Mouse (Mus musculus) neural tube, embryonic 12.5 days (tissue): ENCODE measurements around the gene Samd1. TPM values are rescaled to one million over a fixed set of nuclear protein-coding genes. Genes with fewer than 3 reads are reported as not detected.

Experiments used
- ATAC-seq: fragments of 200-750 bp; cut with Nextera tagmentation; 2 replicates; pipeline ENCODE4 v1.8.0; 2017; ENCODE audit warnings: low read depth, mild to moderate bottlenecking, moderate TSS enrichment, moderate library complexity; ENCODE audit not compliant: low FRiP score
- H3K27ac ChIP-seq: fragments of 300-500 bp; sonication (generic); 2 replicates; pipeline ENCODE4 v1.5.1; 2016
- H3K27me3 ChIP-seq: fragments of 300-500 bp; sonication (generic); replicated peaks from 2 replicates; pipeline ENCODE4 v1.6.1; 2016; ENCODE audit warnings: mild to moderate bottlenecking
- H3K36me3 ChIP-seq: fragments of 300-500 bp; sonication (generic); 2 replicates; pipeline ENCODE4 v1.6.1; 2016; ENCODE audit warnings: mild to moderate bottlenecking
- H3K4me1 ChIP-seq: fragments of 300-500 bp; sonication (generic); 2 replicates; pipeline ENCODE4 v1.6.1; 2016
- H3K4me2 ChIP-seq: fragments of 300-500 bp; sonication (generic); replicated peaks from 2 replicates; pipeline ENCODE4 v1.6.1; 2016; ENCODE audit warnings: mild to moderate bottlenecking
- H3K4me3 ChIP-seq: fragments of 300-500 bp; sonication (generic); 2 replicates; pipeline ENCODE4 v1.5.1; 2016
- H3K9ac ChIP-seq: fragments of 300-500 bp; sonication (generic); 2 replicates; pipeline ENCODE4 v1.6.1; 2016; ENCODE audit warnings: mild to moderate bottlenecking
- H3K9me3 ChIP-seq: fragments of 300-500 bp; sonication (generic); 2 replicates; pipeline ENCODE4 v1.6.1; 2016; ENCODE audit warnings: mild to moderate bottlenecking
- WGBS: fragments of 180-500 bp; shearing (Covaris S2); methylation state at CpG from one replicate; pipeline ENCODE4 v1.1.7; 2016; 5-methylcytosine and 5-hydroxymethylcytosine counted together
- polyA plus RNA-seq: library from polyadenylated mRNA; unstranded; fragments of >200 nt; fragmentation: Nextera tagmentation; extraction: Ambion mirVana; gene quantifications from 2 replicates; pipeline ENCODE4 v1.2.1, GENCODE M21; 2016

Gene Samd1
- polyA plus RNA-seq, 1 experiment from 2014 or later = 9.8 TPM

GRCm38 (mm10) chr8:84021096-84021495, 23.6 kb downstream of the Samd1 start, which contains the start of gene Palm3:
TSS of gene Palm3 (plus strand) at chr8:84021471.
- ATAC-seq = no peak
- Histone ChIP-seq H3K27me3 (peaks cover 24% of the 10 kb centered on the region), H3K4me1 (peaks cover 11% of the 10 kb centered on the region; the same call in 1 of the 2 replicates), H3K9ac (0 out of 2 replicates have a peak within 1 kb of the TSS, but pooled peaks have one; percentile 21), H3K9me3 (no peaks in the 10 kb centered on the region), H3K4me2 (peak within 1 kb of the TSS; percentile 20; the same call in 1 of the 2 replicates), H3K4me3 (no peak within 1 kb of the TSS), H3K27ac (no peak within 1 kb of the TSS), H3K36me3 (no peaks in the 10 kb centered on the region)
- WGBS = 4% methylated on average over 18 of the region's 18 CpGs

GRCm38 (mm10) chr8:84021569-84021968, 24.1 kb downstream of the Samd1 start:
- H3K4me3 ChIP-seq = no peak overlapping the region
- 45% methylated on average over 12 of the region's 12 CpGs for WGBS
- 0 out of 2 replicates have a peak overlapping the region, but pooled peaks have one; percentile 20 for H3K4me2 ChIP-seq
- H3K4me1 ChIP-seq = peaks cover 15% of the 10 kb centered on the region; the same call in 1 of the 2 replicates
- H3K27me3 ChIP-seq = peaks cover 27% of the 10 kb centered on the region
- H3K27ac ChIP-seq = no peak overlapping the region
- no peaks in the 10 kb centered on the region for H3K9me3 ChIP-seq
- ATAC-seq = no peak
- H3K9ac ChIP-seq = 0 out of 2 replicates have a peak overlapping the region, but pooled peaks have one; percentile 21
- H3K36me3 ChIP-seq = no peaks in the 10 kb centered on the region

- H3K4me3 ChIP-seq = no peak overlapping the region
- H3K9ac ChIP-seq = no peak overlapping the region
- H3K9me3 ChIP-seq = no peaks in the 10 kb centered on the region
- WGBS = 35% methylated on average over 5 of the region's 5 CpGs
- no peaks in the 10 kb centered on the region for H3K36me3 ChIP-seq
- peaks cover 41% of the 10 kb centered on the region for H3K27me3 ChIP-seq
- no peak for ATAC-seq
- no peak overlapping the region for H3K4me2 ChIP-seq
- no peak overlapping the region for H3K27ac ChIP-seq
- peaks cover 15% of the 10 kb centered on the region; the same call in 1 of the 2 replicates for H3K4me1 ChIP-seq
Measured at GRCm38 (mm10) chr8:84023085-84023484, 25.6 kb downstream of the Samd1 start.

GRCm38 (mm10) chr8:84023631-84024030, 26.2 kb downstream of the Samd1 start:
- Histone ChIP-seq H3K9me3 (no peaks in the 10 kb centered on the region), H3K4me3 (no peak overlapping the region), H3K27me3 (peaks cover 45% of the 10 kb centered on the region), H3K4me2 (no peak overlapping the region), H3K27ac (no peak overlapping the region), H3K4me1 (peaks cover 15% of the 10 kb centered on the region; the same call in 1 of the 2 replicates), H3K36me3 (no peaks in the 10 kb centered on the region), H3K9ac (no peak overlapping the region)
- WGBS = 63% methylated on average over 1 of the region's 1 CpGs
- ATAC-seq = no peak

GRCm38 (mm10) chr8:84024171-84024570, 26.7 kb downstream of the Samd1 start:
- WGBS = 10% methylated on average over 10 of the region's 10 CpGs
- H3K9me3 ChIP-seq = no peaks in the 10 kb centered on the region
- peaks cover 45% of the 10 kb centered on the region for H3K27me3 ChIP-seq
- ATAC-seq = no peak
- no peaks in the 10 kb centered on the region for H3K36me3 ChIP-seq
- peaks cover 15% of the 10 kb centered on the region; the same call in 1 of the 2 replicates for H3K4me1 ChIP-seq
- H3K27ac ChIP-seq = no peak overlapping the region
- H3K9ac ChIP-seq = no peak overlapping the region
- H3K4me3 ChIP-seq = no peak overlapping the region
- no peak overlapping the region for H3K4me2 ChIP-seq

GRCm38 (mm10) chr8:84025863-84026262, 28.4 kb downstream of the Samd1 start:
- Histone ChIP-seq H3K36me3 (no peaks in the 10 kb centered on the region), H3K9ac (peak overlapping the region; percentile 57), H3K9me3 (no peaks in the 10 kb centered on the region), H3K4me1 (peaks cover 15% of the 10 kb centered on the region; the same call in 1 of the 2 replicates), H3K4me2 (peak overlapping the region; percentile 88), H3K4me3 (peak overlapping the region; percentile 49), H3K27me3 (peaks cover 38% of the 10 kb centered on the region), H3K27ac (no peak overlapping the region)
- ATAC-seq = peak; percentile 60
- WGBS = 1% methylated on average over 41 of the region's 41 CpGs

GRCm38 (mm10) chr8:84027449-84027848, 30.0 kb downstream of the Samd1 start:
- 13% methylated on average over 10 of the region's 10 CpGs for WGBS
- Histone ChIP-seq H3K4me3 (no peak overlapping the region), H3K9ac (no peak overlapping the region), H3K4me1 (peaks cover 10% of the 10 kb centered on the region; the same call in 1 of the 2 replicates), H3K9me3 (no peaks in the 10 kb centered on the region), H3K36me3 (no peaks in the 10 kb centered on the region), H3K27ac (no peak overlapping the region), H3K27me3 (peaks cover 31% of the 10 kb centered on the region), H3K4me2 (no peak overlapping the region)
- ATAC-seq = no peak

- peaks cover 12% of the 10 kb centered on the region; the same call in 1 of the 2 replicates for H3K4me1 ChIP-seq
- no peak overlapping the region for H3K4me3 ChIP-seq
- no peak for ATAC-seq
- peaks cover 29% of the 10 kb centered on the region for H3K27me3 ChIP-seq
- WGBS = 91% methylated on average over 5 of the region's 5 CpGs
- no peaks in the 10 kb centered on the region for H3K9me3 ChIP-seq
- no peak overlapping the region for H3K9ac ChIP-seq
- H3K36me3 ChIP-seq = no peaks in the 10 kb centered on the region
- no peak overlapping the region for H3K27ac ChIP-seq
- H3K4me2 ChIP-seq = no peak overlapping the region
Measured at GRCm38 (mm10) chr8:84029272-84029671, 31.8 kb downstream of the Samd1 start.

GRCm38 (mm10) chr8:84032777-84033176, 35.3 kb downstream of the Samd1 start:
- Histone ChIP-seq H3K9me3 (no peaks in the 10 kb centered on the region), H3K36me3 (no peaks in the 10 kb centered on the region), H3K4me1 (0 out of 2 replicates have a peak, but pooled peaks cover 2% of the 10 kb centered on the region), H3K27ac (no peak overlapping the region), H3K27me3 (peaks cover 17% of the 10 kb centered on the region; the same call in 1 of the 2 replicates), H3K4me2 (no peak overlapping the region), H3K9ac (no peak overlapping the region), H3K4me3 (no peak overlapping the region)
- WGBS = 78% methylated on average over 4 of the region's 4 CpGs
- ATAC-seq = no peak

GRCm38 (mm10) chr8:84038015-84038414, 40.5 kb downstream of the Samd1 start:
- no peak overlapping the region for H3K4me2 ChIP-seq
- no peak overlapping the region for H3K27ac ChIP-seq
- no peak overlapping the region for H3K4me3 ChIP-seq
- H3K4me1 ChIP-seq = peaks cover 12% of the 10 kb centered on the region
- no peaks in the 10 kb centered on the region for H3K36me3 ChIP-seq
- 85% methylated on average over 5 of the region's 5 CpGs for WGBS
- H3K9me3 ChIP-seq = no peaks in the 10 kb centered on the region
- no peak overlapping the region for H3K9ac ChIP-seq
- H3K27me3 ChIP-seq = peaks cover 36% of the 10 kb centered on the region
- ATAC-seq = no peak

GRCm38 (mm10) chr8:84039050-84039449, 41.6 kb downstream of the Samd1 start:
- H3K4me3 ChIP-seq = no peak overlapping the region
- peaks cover 15% of the 10 kb centered on the region for H3K4me1 ChIP-seq
- no peaks in the 10 kb centered on the region for H3K36me3 ChIP-seq
- H3K4me2 ChIP-seq = no peak overlapping the region
- no peak overlapping the region for H3K9ac ChIP-seq
- peak; percentile 35 for ATAC-seq
- H3K9me3 ChIP-seq = no peaks in the 10 kb centered on the region
- H3K27ac ChIP-seq = no peak overlapping the region
- WGBS = 10% methylated on average over 5 of the region's 5 CpGs
- peaks cover 47% of the 10 kb centered on the region for H3K27me3 ChIP-seq

- Histone ChIP-seq H3K4me3 (peak within 1 kb of the TSS; percentile 31), H3K4me1 (peaks cover 18% of the 10 kb centered on the region), H3K9ac (no peak within 1 kb of the TSS), H3K4me2 (peak within 1 kb of the TSS; percentile 65), H3K36me3 (no peaks in the 10 kb centered on the region), H3K27me3 (peaks cover 59% of the 10 kb centered on the region), H3K27ac (no peak within 1 kb of the TSS), H3K9me3 (no peaks in the 10 kb centered on the region)
- 7% methylated on average over 40 of the region's 40 CpGs for WGBS
- ATAC-seq = peak; percentile 48; the same call in 1 of the 2 replicates
Measured at GRCm38 (mm10) chr8:84042066-84042947, 44.8 kb downstream of the Samd1 start, which contains the start of gene Il27ra. TSS of gene Il27ra (minus strand) at chr8:84042589.
